Mouse (Mus musculus): ENCODE results near the gene Dcaf12.

- TF ChIP-seq POLR2A (IDR thresholded peaks at IDR 0.05; ENCODE audit: extremely low read depth, insufficient read depth, low read length) (no peak), CTCF (IDR thresholded peaks at IDR 0.05; ENCODE audit: extremely low read depth, insufficient read depth, low read length) (no peak)
These were observed 59.0 kb downstream of the Dcaf12 start for GRCm38 (mm10) chr4:41255564-41256210.

All from cortical plate, adult 2 months (tissue).